Mouse (Mus musculus): Measurements from ENCODE around the gene Foxred1.

The Foxred1 gene

GRCm38 (mm10) chr9:35210542-35211474 lies at the start of gene Foxred1:
Gene Foxred1 (minus strand): TSS chr9:35211055.
- DNase-seq, result peak; percentile 99

GRCm38 (mm10) chr9:35257365-35257764 lies 46.5 kb upstream of the Foxred1 start:
- no peak for DNase-seq

- no peak for DNase-seq
Measured at GRCm38 (mm10) chr9:35249476-35249875, 38.6 kb upstream of the Foxred1 start.

- DNase-seq, result no peak
Measured at GRCm38 (mm10) chr9:35247405-35247804, 36.5 kb upstream of the Foxred1 start.

GRCm38 (mm10) chr9:35239734-35240133 lies 28.9 kb upstream of the Foxred1 start:
- no peak for DNase-seq

- no peak for DNase-seq
Measured at GRCm38 (mm10) chr9:35238915-35239571, 28.2 kb upstream of the Foxred1 start.

- no peak for DNase-seq
Measured at GRCm38 (mm10) chr9:35238371-35238770, 27.5 kb upstream of the Foxred1 start.

GRCm38 (mm10) chr9:35235996-35236395 lies 25.1 kb upstream of the Foxred1 start:
- no peak for DNase-seq

- no peak for DNase-seq
Measured at GRCm38 (mm10) chr9:35228671-35229070, 17.8 kb upstream of the Foxred1 start.

GRCm38 (mm10) chr9:35223466-35223865 lies 12.6 kb upstream of the Foxred1 start:
- no peak for DNase-seq

GRCm38 (mm10) chr9:35217963-35218362 lies 7.1 kb upstream of the Foxred1 start:
- DNase-seq, result no peak

GRCm38 (mm10) chr9:35211573-35212511 lies 987 bp upstream of the Foxred1 start:
- peak; percentile 34 for DNase-seq

GRCm38 (mm10) chr9:35204421-35204820 lies 6.4 kb downstream of the Foxred1 start:
- DNase-seq, result no peak

GRCm38 (mm10) chr9:35203536-35203935 lies 7.3 kb downstream of the Foxred1 start:
- DNase-seq, result no peak

GRCm38 (mm10) chr9:35200529-35201060 lies 10.3 kb downstream of the Foxred1 start:
- DNase-seq, result no peak

- DNase-seq, result peak; percentile 86
Measured at GRCm38 (mm10) chr9:35199772-35200471, 10.9 kb downstream of the Foxred1 start, which contains the start of the genes Srpr and Tirap. Gene Srpr (plus strand): TSS chr9:35200175. Gene Tirap (minus strand): TSS chr9:35200291.

GRCm38 (mm10) chr9:35198945-35199771 lies 11.7 kb downstream of the Foxred1 start:
- DNase-seq, result peak; percentile 48

- no peak for DNase-seq
Measured at GRCm38 (mm10) chr9:35198351-35198750, 12.5 kb downstream of the Foxred1 start.

- no peak for DNase-seq
Measured at GRCm38 (mm10) chr9:35197625-35198024, 13.2 kb downstream of the Foxred1 start.

GRCm38 (mm10) chr9:35194048-35194447 lies 16.8 kb downstream of the Foxred1 start:
- no peak for DNase-seq

Measured in cerebellum, adult 9-10 months (tissue).